Mouse (Mus musculus) gastrocnemius, adult 2 months (tissue): ENCODE measurements around the gene Tbc1d32. TPM values are rescaled to one million over a fixed set of nuclear protein-coding genes. Genes with fewer than 3 reads are reported as not detected.

Experiments used
- DNase-seq: peaks from one replicate; pipeline ENCODE4 v3.0.0; 2022
- H3K27ac ChIP-seq: fragments of 200-600 bp; 2 replicates; pipeline ENCODE4 v1.8.1; 2022; ENCODE audit warnings: mild to moderate bottlenecking
- H3K4me3 ChIP-seq: fragments of 200-600 bp; 2 replicates; pipeline ENCODE4 v1.8.1; 2022; ENCODE audit warnings: mild to moderate bottlenecking, moderate library complexity
- CTCF ChIP-seq: fragments of 200-600 bp; IDR thresholded peaks from 2 replicates; pipeline ENCODE4 v1.8.1; 2022; ENCODE audit warnings: antibody characterized with exemption, mild to moderate bottlenecking, moderate library complexity
- intact Hi-C: fragments of 180-260 bp; cut with DNase I; formaldehyde crosslinking; loops from one replicate; pipeline ENCODE4 v1.15.1; 2025
- total RNA-seq, 2 experiments: library from RNA; stranded (reverse); gene quantifications; 2 replicates each; pipeline ENCODE4 v1.2.3; 2021

Gene Tbc1d32
- total RNA-seq, 2 experiments from 2014 or later = 1.5 to 2.0 TPM

- TF ChIP-seq CTCF = no peak
- Histone ChIP-seq H3K27ac (no peak overlapping the region), H3K4me3 (no peak overlapping the region)
- intact Hi-C loops = no loop called here
- no peak for DNase-seq
Measured at GRCm38 (mm10) chr10:56099126-56099525, 129.4 kb downstream of the Tbc1d32 start.

- no peak for DNase-seq
- no peak for TF ChIP-seq CTCF
- intact Hi-C loops = no loop called here
- no peak overlapping the region for H3K4me3 ChIP-seq
- no peak overlapping the region for H3K27ac ChIP-seq
Measured at GRCm38 (mm10) chr10:56096757-56097156, 131.7 kb downstream of the Tbc1d32 start.

- TF ChIP-seq CTCF = no peak
- no peak for DNase-seq
- intact Hi-C loops = no loop called here
- Histone ChIP-seq H3K4me3 (no peak overlapping the region), H3K27ac (no peak overlapping the region)
Measured at GRCm38 (mm10) chr10:56094586-56094985, 133.9 kb downstream of the Tbc1d32 start.

GRCm38 (mm10) chr10:56089714-56090113 is 138.8 kb downstream of the Tbc1d32 start:
- Histone ChIP-seq H3K27ac (no peak overlapping the region), H3K4me3 (no peak overlapping the region)
- no peak for TF ChIP-seq CTCF
- intact Hi-C loops = no loop called here
- DNase-seq = no peak

- DNase-seq = no peak
- Histone ChIP-seq H3K4me3 (no peak overlapping the region), H3K27ac (no peak overlapping the region)
- no peak for TF ChIP-seq CTCF
- intact Hi-C loops = no loop called here
Measured at GRCm38 (mm10) chr10:56062746-56063145, 165.7 kb downstream of the Tbc1d32 start.

- H3K27ac ChIP-seq = no peak overlapping the region
- H3K4me3 ChIP-seq = no peak overlapping the region
- intact Hi-C loops = no loop called here
- no peak for TF ChIP-seq CTCF
- no peak for DNase-seq
Measured at GRCm38 (mm10) chr10:56061238-56061830, 167.2 kb downstream of the Tbc1d32 start.

- H3K27ac ChIP-seq = no peak overlapping the region
- no peak for DNase-seq
- H3K4me3 ChIP-seq = no peak overlapping the region
- intact Hi-C loops = no loop called here
- TF ChIP-seq CTCF = no peak
Measured at GRCm38 (mm10) chr10:56058979-56059422, 169.5 kb downstream of the Tbc1d32 start.

- no peak for DNase-seq
- intact Hi-C loops = no loop called here
- no peak overlapping the region for H3K27ac ChIP-seq
- TF ChIP-seq CTCF = no peak
- H3K4me3 ChIP-seq = no peak overlapping the region
Measured at GRCm38 (mm10) chr10:56025400-56025799, 203.1 kb downstream of the Tbc1d32 start.

GRCm38 (mm10) chr10:56024579-56024978 is 203.9 kb downstream of the Tbc1d32 start:
- H3K4me3 ChIP-seq = no peak overlapping the region
- intact Hi-C loops = no loop called here
- no peak for TF ChIP-seq CTCF
- H3K27ac ChIP-seq = no peak overlapping the region
- no peak for DNase-seq

GRCm38 (mm10) chr10:55979898-55980521 is 248.5 kb downstream of the Tbc1d32 start:
- no peak overlapping the region for H3K4me3 ChIP-seq
- no peak overlapping the region for H3K27ac ChIP-seq
- TF ChIP-seq CTCF = peak; percentile 65
- intact Hi-C loops = no loop called here
- DNase-seq = peak; percentile 16

- DNase-seq = no peak
- Histone ChIP-seq H3K4me3 (no peak overlapping the region), H3K27ac (no peak overlapping the region)
- TF ChIP-seq CTCF = no peak
- intact Hi-C loops = no loop called here
Measured at GRCm38 (mm10) chr10:55978001-55978400, 250.5 kb downstream of the Tbc1d32 start.

Other genes with a start within 250 kb of the Tbc1d32 start
- 1 to 10 TPM in 1 of 2 experiments, under 1 TPM in 1; 0.84 to 1.5 TPM for gene Msl3l2, start 121.8 kb downstream of the Tbc1d32 start, total RNA-seq
- gene Gja1, start 148.6 kb upstream of the Tbc1d32 start, total RNA-seq = 1 to 10 TPM; 7.4 to 9.0 TPM